Mouse (Mus musculus): ENCODE data around the gene Pmp22. TPM values are rescaled to one million over a fixed set of nuclear protein-coding genes. Genes with fewer than 3 reads are reported as not detected.

The Pmp22 gene
- polyA plus RNA-seq, 1 experiment: 32.5 TPM

DNA sequence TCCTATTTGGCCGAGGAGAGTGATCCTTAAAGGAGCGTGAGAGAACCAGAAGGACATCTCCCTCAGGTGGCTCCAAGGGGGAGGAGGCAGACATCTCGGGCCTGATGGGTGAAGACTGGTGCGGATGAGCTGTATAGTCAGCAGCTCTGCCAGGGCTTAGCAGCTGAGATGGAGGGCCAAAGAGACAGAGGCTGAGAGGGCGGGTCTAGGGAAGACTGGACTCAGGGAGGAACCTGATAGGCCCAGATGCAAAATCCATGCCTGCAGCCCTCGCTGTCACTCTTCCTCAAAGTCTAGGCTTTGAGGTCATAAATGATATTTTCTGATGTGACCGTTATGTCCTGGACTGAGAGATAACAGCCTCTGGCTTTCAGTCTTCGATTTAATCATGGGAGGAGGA lies 1.8 kb upstream of the Pmp22 start:
- 88% methylated on average over 8 of the region's 8 CpGs for WGBS

DNA sequence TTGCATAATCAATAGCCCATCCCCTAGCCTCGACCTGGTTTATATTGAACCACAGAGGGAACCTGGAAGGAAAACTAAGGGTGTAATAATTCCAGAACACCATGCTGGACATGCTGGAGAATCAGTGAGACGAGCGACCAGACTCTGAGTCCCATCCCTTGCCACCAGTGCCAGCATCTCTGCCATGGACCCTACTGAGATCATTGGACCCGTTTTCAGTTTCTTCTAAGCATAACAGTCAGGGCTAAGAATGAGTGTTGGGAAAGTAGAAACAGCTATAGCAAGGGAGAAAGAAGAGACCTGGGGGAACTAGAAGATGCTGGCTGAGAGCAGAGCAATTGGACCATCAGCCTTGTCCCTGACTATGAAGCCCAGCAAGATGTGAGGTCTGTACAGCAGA lies 1.3 kb upstream of the Pmp22 start:
- TF ChIP-seq CTCF (conservative IDR thresholded peaks at IDR 0.05; ENCODE audit: insufficient read depth, insufficient read length, low read depth, low read length) (no peak), POLR2A (IDR thresholded peaks at IDR 0.05; ENCODE audit: low read depth, low read length) (no peak)
- no peak for DNase-seq
- H3K4me3 ChIP-seq (ENCODE audit: insufficient read depth, low read depth, low read length): no peak overlapping the region
- 92% methylated on average over 4 of the region's 4 CpGs for WGBS
- no peaks in the 10 kb centered on the region for H3K36me3 ChIP-seq (ENCODE audit: control insufficient read depth, insufficient read depth, low read length)
- H3K27ac ChIP-seq (ENCODE audit: insufficient read depth, low read depth, low read length): no peak overlapping the region
- H3K4me1 ChIP-seq (ENCODE audit: control insufficient read depth, insufficient read depth, low read length): peaks cover 11% of the 10 kb centered on the region; the same call in 1 of the 2 replicates
- H3K27me3 ChIP-seq (replicated peaks; ENCODE audit: control insufficient read depth, insufficient read depth, low read length): no peaks in the 10 kb centered on the region

More for the DNA sequence above, 1.8 kb upstream of the Pmp22 start:
- peaks cover 11% of the 10 kb centered on the region; the same call in 1 of the 2 replicates for H3K4me1 ChIP-seq (ENCODE audit: control insufficient read depth, insufficient read depth, low read length)
- no peak overlapping the region for H3K27ac ChIP-seq (ENCODE audit: insufficient read depth, low read depth, low read length)
- no peak for TF ChIP-seq CTCF (conservative IDR thresholded peaks at IDR 0.05; ENCODE audit: insufficient read depth, insufficient read length, low read depth, low read length)
- no peak for TF ChIP-seq POLR2A (IDR thresholded peaks at IDR 0.05; ENCODE audit: low read depth, low read length)
- H3K36me3 ChIP-seq (ENCODE audit: control insufficient read depth, insufficient read depth, low read length): no peaks in the 10 kb centered on the region
- H3K27me3 ChIP-seq (replicated peaks; ENCODE audit: control insufficient read depth, insufficient read depth, low read length): no peaks in the 10 kb centered on the region
- no peak overlapping the region for H3K4me3 ChIP-seq (ENCODE audit: insufficient read depth, low read depth, low read length)
- DNase-seq: no peak

DNA sequence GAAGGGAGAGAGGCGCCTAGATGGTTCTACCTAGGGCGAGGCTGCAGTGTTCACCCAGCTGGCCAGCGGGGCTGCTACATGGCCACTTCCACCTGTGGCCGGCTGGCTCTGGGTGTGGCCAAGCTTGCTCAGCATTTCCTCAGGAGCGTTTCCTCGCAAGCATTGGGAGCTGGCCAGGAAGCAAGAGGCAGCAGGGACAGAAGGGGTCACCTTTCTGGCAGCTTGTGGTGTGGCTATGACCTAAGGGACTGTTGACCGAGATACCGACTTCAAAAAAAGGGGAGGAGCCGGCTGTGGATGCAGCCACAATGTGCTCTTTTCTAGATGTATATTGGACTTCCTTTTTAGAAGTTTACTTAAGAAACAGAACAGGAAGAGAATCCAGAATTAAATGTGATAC lies 593 bp downstream of the Pmp22 start:
- no peak overlapping the region for H3K4me3 ChIP-seq (ENCODE audit: insufficient read depth, low read depth, low read length)
- WGBS: 17% methylated on average over 9 of the region's 9 CpGs
- no peaks in the 10 kb centered on the region for H3K36me3 ChIP-seq (ENCODE audit: control insufficient read depth, insufficient read depth, low read length)
- H3K27ac ChIP-seq (ENCODE audit: insufficient read depth, low read depth, low read length): no peak overlapping the region
- TF ChIP-seq POLR2A (IDR thresholded peaks at IDR 0.05; ENCODE audit: low read depth, low read length): no peak
- TF ChIP-seq CTCF (conservative IDR thresholded peaks at IDR 0.05; ENCODE audit: insufficient read depth, insufficient read length, low read depth, low read length): no peak
- DNase-seq: peak; percentile 77
- no peaks in the 10 kb centered on the region for H3K27me3 ChIP-seq (replicated peaks; ENCODE audit: control insufficient read depth, insufficient read depth, low read length)
- peaks cover 11% of the 10 kb centered on the region; the same call in 1 of the 2 replicates for H3K4me1 ChIP-seq (ENCODE audit: control insufficient read depth, insufficient read depth, low read length)

DNA sequence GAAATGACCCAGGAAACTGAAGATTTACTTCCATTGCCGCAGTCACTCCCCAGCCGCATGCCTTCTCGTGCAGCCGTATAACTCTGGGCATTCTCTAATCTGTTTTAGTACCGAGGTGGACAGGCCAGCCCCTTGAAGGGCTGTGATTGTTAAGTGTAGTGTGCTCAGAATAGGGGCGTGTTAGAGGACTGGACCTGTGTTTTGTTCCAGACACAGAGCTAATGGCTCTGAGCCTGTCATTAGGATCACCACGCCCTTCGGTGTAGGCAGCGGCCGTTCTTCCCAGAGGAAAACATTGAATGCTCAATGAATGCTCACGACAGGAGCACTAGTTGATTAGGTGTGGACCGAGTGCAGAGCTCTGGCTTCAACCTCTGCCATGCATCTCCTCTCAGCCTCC lies 1.1 kb downstream of the Pmp22 start:
- no peak overlapping the region for H3K4me3 ChIP-seq (ENCODE audit: insufficient read depth, low read depth, low read length)
- TF ChIP-seq CTCF (conservative IDR thresholded peaks at IDR 0.05; ENCODE audit: insufficient read depth, insufficient read length, low read depth, low read length): no peak
- no peak for TF ChIP-seq POLR2A (IDR thresholded peaks at IDR 0.05; ENCODE audit: low read depth, low read length)
- no peak overlapping the region for H3K27ac ChIP-seq (ENCODE audit: insufficient read depth, low read depth, low read length)
- no peaks in the 10 kb centered on the region for H3K27me3 ChIP-seq (replicated peaks; ENCODE audit: control insufficient read depth, insufficient read depth, low read length)
- 22% methylated on average over 12 of the region's 12 CpGs for WGBS
- no peak for DNase-seq
- H3K4me1 ChIP-seq (ENCODE audit: control insufficient read depth, insufficient read depth, low read length): peaks cover 11% of the 10 kb centered on the region; the same call in 1 of the 2 replicates
- H3K36me3 ChIP-seq (ENCODE audit: control insufficient read depth, insufficient read depth, low read length): no peaks in the 10 kb centered on the region

DNA sequence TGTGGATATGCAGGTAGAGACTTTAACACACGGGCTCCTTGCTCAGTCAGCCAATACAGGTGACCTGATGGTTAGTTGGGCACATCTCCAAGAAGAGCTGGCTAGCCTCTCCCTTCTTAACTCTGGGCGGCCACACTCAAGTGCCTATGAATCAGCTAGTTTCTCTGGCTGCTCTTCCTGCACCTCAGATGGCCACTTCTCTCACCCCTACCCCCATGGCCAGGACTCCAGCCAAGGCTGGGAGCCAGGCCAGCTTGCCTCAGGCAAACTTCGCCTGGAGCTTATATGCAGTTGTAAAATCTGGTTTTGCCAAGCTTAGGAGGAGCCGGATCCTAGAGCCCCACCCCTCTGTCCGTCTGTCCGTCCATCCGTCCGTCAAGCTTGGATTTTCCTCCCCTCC lies 1.7 kb downstream of the Pmp22 start:
- H3K4me1 ChIP-seq (ENCODE audit: control insufficient read depth, insufficient read depth, low read length): peaks cover 11% of the 10 kb centered on the region; the same call in 1 of the 2 replicates
- H3K4me3 ChIP-seq (ENCODE audit: insufficient read depth, low read depth, low read length): peak overlapping the region; percentile 63; the same call in 1 of the 2 replicates
- H3K27ac ChIP-seq (ENCODE audit: insufficient read depth, low read depth, low read length): peak overlapping the region; percentile 57; the same call in 1 of the 2 replicates
- TF ChIP-seq POLR2A (IDR thresholded peaks at IDR 0.05; ENCODE audit: low read depth, low read length) (no peak), CTCF (conservative IDR thresholded peaks at IDR 0.05; ENCODE audit: insufficient read depth, insufficient read length, low read depth, low read length) (no peak)
- 17% methylated on average over 8 of the region's 8 CpGs for WGBS
- H3K36me3 ChIP-seq (ENCODE audit: control insufficient read depth, insufficient read depth, low read length): no peaks in the 10 kb centered on the region
- no peaks in the 10 kb centered on the region for H3K27me3 ChIP-seq (replicated peaks; ENCODE audit: control insufficient read depth, insufficient read depth, low read length)
- peak; percentile 93 for DNase-seq

DNA sequence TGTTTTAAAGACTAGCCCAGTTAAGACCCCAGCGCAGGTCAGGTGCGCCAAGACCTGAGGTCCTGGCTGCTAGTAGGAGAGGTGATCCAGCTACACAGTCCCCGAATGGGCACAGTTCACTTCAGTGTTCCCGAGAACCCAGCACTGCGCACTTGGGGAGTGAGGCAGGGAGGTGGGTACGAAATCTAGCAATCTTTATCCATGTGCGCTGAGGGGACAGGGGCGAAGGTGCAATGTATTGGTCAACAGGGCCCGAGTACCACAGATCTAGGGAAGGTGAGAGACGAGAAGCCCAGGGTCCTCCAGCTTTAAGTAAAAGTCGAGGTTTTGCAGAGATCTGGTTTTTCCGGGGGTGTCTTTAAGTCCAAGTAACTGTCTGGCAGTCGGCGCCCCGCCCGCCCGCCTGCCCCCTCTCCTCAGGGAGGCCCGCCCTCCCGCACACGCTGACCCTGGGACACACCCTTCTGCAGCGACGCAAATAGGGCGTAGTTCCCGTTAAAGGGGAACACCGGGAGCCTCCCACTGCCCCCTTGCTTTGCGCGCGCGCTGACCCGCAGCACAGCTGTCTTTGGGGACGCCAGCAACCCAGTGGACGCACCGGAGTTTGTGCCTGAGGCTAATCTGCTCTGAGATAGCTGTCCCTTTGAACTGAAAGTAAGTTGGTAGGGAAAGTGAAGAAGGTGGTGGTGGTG lies 2.4 kb downstream of the Pmp22 start:
- peak; percentile 71 for DNase-seq
- peaks cover 11% of the 10 kb centered on the region; the same call in 1 of the 2 replicates for H3K4me1 ChIP-seq (ENCODE audit: control insufficient read depth, insufficient read depth, low read length)
- TF ChIP-seq CTCF (conservative IDR thresholded peaks at IDR 0.05; ENCODE audit: insufficient read depth, insufficient read length, low read depth, low read length) (no peak), POLR2A (IDR thresholded peaks at IDR 0.05; ENCODE audit: low read depth, low read length) (no peak)
- no peaks in the 10 kb centered on the region for H3K36me3 ChIP-seq (ENCODE audit: control insufficient read depth, insufficient read depth, low read length)
- peak overlapping the region; percentile 63 for H3K4me3 ChIP-seq (ENCODE audit: insufficient read depth, low read depth, low read length)
- peak overlapping the region; percentile 75 for H3K27ac ChIP-seq (ENCODE audit: insufficient read depth, low read depth, low read length)
- no peaks in the 10 kb centered on the region for H3K27me3 ChIP-seq (replicated peaks; ENCODE audit: control insufficient read depth, insufficient read depth, low read length)
- 5% methylated on average over 33 of the region's 33 CpGs for WGBS

DNA sequence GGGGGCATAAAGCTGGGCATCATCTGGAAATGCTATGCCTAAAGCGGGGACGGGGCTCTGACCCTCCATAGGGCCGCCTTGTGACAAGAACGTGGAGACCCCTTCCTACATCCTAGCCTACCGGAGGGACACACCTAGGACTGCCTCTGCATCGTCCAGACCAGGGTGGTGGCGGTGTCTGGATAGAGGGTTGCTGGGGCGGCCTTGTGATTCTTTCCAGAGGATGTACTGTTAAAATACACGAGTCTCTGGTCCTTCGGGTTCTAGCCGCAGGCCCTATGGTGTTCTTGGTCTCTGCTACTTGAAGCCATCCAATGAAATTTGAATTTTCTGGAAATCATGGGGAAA lies 2.9 kb downstream of the Pmp22 start:
- no peaks in the 10 kb centered on the region for H3K27me3 ChIP-seq (replicated peaks; ENCODE audit: control insufficient read depth, insufficient read depth, low read length)
- no peaks in the 10 kb centered on the region for H3K36me3 ChIP-seq (ENCODE audit: control insufficient read depth, insufficient read depth, low read length)
- peaks cover 11% of the 10 kb centered on the region; the same call in 1 of the 2 replicates for H3K4me1 ChIP-seq (ENCODE audit: control insufficient read depth, insufficient read depth, low read length)
- H3K27ac ChIP-seq (ENCODE audit: insufficient read depth, low read depth, low read length): peak overlapping the region; percentile 75
- peak; percentile 17 for DNase-seq
- 8% methylated on average over 11 of the region's 11 CpGs for WGBS
- TF ChIP-seq POLR2A (IDR thresholded peaks at IDR 0.05; ENCODE audit: low read depth, low read length) (no peak), CTCF (conservative IDR thresholded peaks at IDR 0.05; ENCODE audit: insufficient read depth, insufficient read length, low read depth, low read length) (no peak)
- H3K4me3 ChIP-seq (ENCODE audit: insufficient read depth, low read depth, low read length): peak overlapping the region; percentile 63

Measured in kidney, adult 2 months (tissue).